Mouse (Mus musculus) left cerebral cortex, adult 2 months (tissue): Measurements from ENCODE around the gene Pacsin3. TPM values are rescaled to one million over a fixed set of nuclear protein-coding genes. Genes with fewer than 3 reads are reported as not detected.
A peak's percentile ranks its signal among the peaks of the same experiment; 100 is the strongest.

Experiments
- DNase-seq, 2 experiments: peaks; one replicate each; pipeline ENCODE4 v3.0.0; 2021 to 2022; ENCODE audit warnings: low spot score in 2 of 2, mixed read lengths in 1 of 2; ENCODE audit errors: extremely low spot score in 1 of 2
- H3K27ac ChIP-seq: fragments of 200-600 bp; 2 replicates; pipeline ENCODE4 v1.8.1; 2022
- H3K4me3 ChIP-seq: fragments of 200-600 bp; 2 replicates; pipeline ENCODE4 v1.8.1; 2022
- CTCF ChIP-seq: fragments of 200-600 bp; IDR thresholded peaks from 2 replicates; pipeline ENCODE4 v1.8.1; 2022; ENCODE audit warnings: antibody characterized with exemption, mild to moderate bottlenecking, moderate library complexity
- intact Hi-C: fragments of 180-260 bp; cut with DNase I; formaldehyde crosslinking; loops from one replicate; pipeline ENCODE4 v1.15.1; 2025
- total RNA-seq, 2 experiments: library from RNA; stranded (reverse); gene quantifications; 2 replicates each; pipeline ENCODE4 v1.2.3; 2021

The Pacsin3 gene
- total RNA-seq, 2 experiments from 2014 or later = 42.7 to 46.9 TPM

- intact Hi-C loops = no loop called here
- DNase-seq = no peak
- H3K4me3 ChIP-seq = no peak overlapping the region
- H3K27ac ChIP-seq = no peak overlapping the region
- TF ChIP-seq CTCF = no peak
These were observed 11.1 kb upstream of the Pacsin3 start for GRCm38 (mm10) chr2:91244557-91245228.

- Histone ChIP-seq H3K27ac (no peak overlapping the region), H3K4me3 (no peak overlapping the region)
- intact Hi-C loops = no loop called here
- DNase-seq = no peak
- no peak for TF ChIP-seq CTCF
These were observed 7.4 kb upstream of the Pacsin3 start for GRCm38 (mm10) chr2:91248366-91248765.

- intact Hi-C loops = no loop called here
These were observed 3.8 kb upstream of the Pacsin3 start for GRCm38 (mm10) chr2:91252001-91252400.

GRCm38 (mm10) chr2:91252512-91252911, 3.2 kb upstream of the Pacsin3 start:
- TF ChIP-seq CTCF = no peak
- H3K27ac ChIP-seq = no peak overlapping the region
- intact Hi-C loops = no loop called here
- no peak overlapping the region for H3K4me3 ChIP-seq
- no peak for DNase-seq

More at GRCm38 (mm10) chr2:91252001-91252400, 3.8 kb upstream of the Pacsin3 start:
- no peak for DNase-seq
- no peak for TF ChIP-seq CTCF
- H3K27ac ChIP-seq = no peak overlapping the region
- no peak overlapping the region for H3K4me3 ChIP-seq

- H3K4me3 ChIP-seq = no peak overlapping the region; the same call in 1 of the 2 replicates
- TF ChIP-seq CTCF = no peak
- peak overlapping the region; percentile 48 for H3K27ac ChIP-seq
- intact Hi-C loops = loop anchor here (5.0 kb wide), 1 partner anchor 138 kb away; the partner anchor contains the start of gene Mybpc3
- no peak for DNase-seq
These were observed 901 bp upstream of the Pacsin3 start for GRCm38 (mm10) chr2:91254725-91255380.

GRCm38 (mm10) chr2:91256256-91257125, 737 bp downstream of the Pacsin3 start:
- no peak for TF ChIP-seq CTCF

GRCm38 (mm10) chr2:91257126-91257980, 1.6 kb downstream of the Pacsin3 start:
- intact Hi-C loops = loop anchor here (2.0 to 5.0 kb wide), 2 partner anchors 75 to 140 kb away; partner anchors contain the start of genes Madd and Mybpc3
- DNase-seq = no peak
- H3K4me3 ChIP-seq = peak overlapping the region; percentile 73
- no peak for TF ChIP-seq CTCF
- H3K27ac ChIP-seq = peak overlapping the region; percentile 79

More at GRCm38 (mm10) chr2:91256256-91257125, 737 bp downstream of the Pacsin3 start:
- H3K4me3 ChIP-seq = peak overlapping the region; percentile 73
- peak overlapping the region; percentile 79 for H3K27ac ChIP-seq
- intact Hi-C loops = loop anchor here (2.0 to 5.0 kb wide), 2 partner anchors 74 to 139 kb away; partner anchors contain the start of genes Madd and Mybpc3
- peak; percentile 52 to 61 for DNase-seq

- intact Hi-C loops = loop anchor here (5.0 kb wide), 1 partner anchor 141 kb away; the partner anchor contains the start of gene Mybpc3
- H3K27ac ChIP-seq = peak overlapping the region; percentile 79
- no peak for TF ChIP-seq CTCF
- DNase-seq = peak in 1 of 2 experiments; percentile 59
- H3K4me3 ChIP-seq = peak overlapping the region; percentile 73
These were observed 2.3 kb downstream of the Pacsin3 start for GRCm38 (mm10) chr2:91258054-91258453.

GRCm38 (mm10) chr2:91258830-91259229, 3.1 kb downstream of the Pacsin3 start:
- intact Hi-C loops = loop anchor here (5.0 kb wide), 1 partner anchor 142 kb away; the partner anchor contains the start of gene Mybpc3
- no peak for DNase-seq
- no peak overlapping the region for H3K4me3 ChIP-seq

GRCm38 (mm10) chr2:91259493-91259892, 3.7 kb downstream of the Pacsin3 start:
- no peak overlapping the region for H3K4me3 ChIP-seq
- H3K27ac ChIP-seq = no peak overlapping the region
- intact Hi-C loops = loop anchor here (5.0 kb wide), 1 partner anchor 142 kb away; the partner anchor contains the start of gene Mybpc3
- TF ChIP-seq CTCF = no peak
- no peak for DNase-seq

More at GRCm38 (mm10) chr2:91258830-91259229, 3.1 kb downstream of the Pacsin3 start:
- peak overlapping the region; percentile 79 for H3K27ac ChIP-seq
- no peak for TF ChIP-seq CTCF
